Mouse (Mus musculus) limb, embryonic 13.5 days (tissue): Measurements from ENCODE around the gene Tvp23a. TPM values are rescaled to one million over a fixed set of nuclear protein-coding genes. Genes with fewer than 3 reads are reported as not detected.

Experiments used
- ATAC-seq: fragments of 200-750 bp; cut with Nextera tagmentation; 2 replicates; pipeline ENCODE4 v1.8.0; 2017; ENCODE audit warnings: low read depth, moderate number of reproducible peaks, moderate TSS enrichment; ENCODE audit not compliant: low FRiP score
- H3K27ac ChIP-seq: fragments of 300-500 bp; sonication (generic); 2 replicates; pipeline ENCODE4 v1.5.1; 2015; ENCODE audit warnings: inconsistent platforms, mild to moderate bottlenecking, moderate library complexity
- H3K27me3 ChIP-seq: fragments of 300-500 bp; sonication (generic); 2 replicates; pipeline ENCODE4 v1.6.1; 2015; ENCODE audit warnings: mild to moderate bottlenecking, inconsistent platforms
- H3K36me3 ChIP-seq: fragments of 300-500 bp; sonication (generic); 2 replicates; pipeline ENCODE4 v1.6.1; 2015; ENCODE audit warnings: inconsistent platforms, mild to moderate bottlenecking, moderate library complexity
- H3K4me1 ChIP-seq: fragments of 300-500 bp; sonication (generic); 2 replicates; pipeline ENCODE4 v1.6.1; 2015; ENCODE audit warnings: inconsistent platforms
- H3K4me2 ChIP-seq: fragments of 300-500 bp; sonication (generic); replicated peaks from 2 replicates; pipeline ENCODE4 v1.6.1; 2015; ENCODE audit warnings: inconsistent platforms, mild to moderate bottlenecking, moderate library complexity
- H3K4me3 ChIP-seq: fragments of 300-500 bp; sonication (generic); 2 replicates; pipeline ENCODE4 v1.5.1; 2015; ENCODE audit warnings: moderate library complexity, mild to moderate bottlenecking, inconsistent platforms
- H3K9ac ChIP-seq: fragments of 300-500 bp; sonication (generic); 2 replicates; pipeline ENCODE4 v1.6.1; 2015; ENCODE audit warnings: mild to moderate bottlenecking, inconsistent platforms
- H3K9me3 ChIP-seq: fragments of 300-500 bp; sonication (generic); 2 replicates; pipeline ENCODE4 v1.6.1; 2016; ENCODE audit warnings: inconsistent platforms
- WGBS: fragments of 180-500 bp; shearing (Covaris S2); methylation state at CpG from one replicate; pipeline ENCODE4 v1.1.7; 2015; 5-methylcytosine and 5-hydroxymethylcytosine counted together
- polyA plus RNA-seq: library from polyadenylated mRNA; unstranded; fragments of >200 nt; fragmentation: Nextera tagmentation; extraction: Ambion mirVana; gene quantifications from 2 replicates; pipeline ENCODE4 v1.2.1, GENCODE M21; 2015

Tvp23a gene
- polyA plus RNA-seq, 1 experiment from 2014 or later, result 22.5 TPM

- WGBS, result 87% methylated on average over 9 of the region's 9 CpGs
- peaks cover 28% of the 10 kb centered on the region for H3K4me1 ChIP-seq
- H3K36me3 ChIP-seq, result no peaks in the 10 kb centered on the region
- no peak for ATAC-seq
- no peaks in the 10 kb centered on the region for H3K27me3 ChIP-seq
- H3K4me3 ChIP-seq, result no peak overlapping the region
- H3K4me2 ChIP-seq, result no peak overlapping the region
- H3K9ac ChIP-seq, result no peak overlapping the region
- no peaks in the 10 kb centered on the region for H3K9me3 ChIP-seq
- no peak overlapping the region for H3K27ac ChIP-seq
Measured at GRCm38 (mm10) chr16:10448931-10449330, 1.8 kb upstream of the Tvp23a start.

- WGBS, result 45% methylated on average over 2 of the region's 2 CpGs
- Histone ChIP-seq H3K9ac (peak overlapping the region; percentile 67), H3K4me1 (peaks cover 28% of the 10 kb centered on the region), H3K9me3 (no peaks in the 10 kb centered on the region), H3K4me2 (peak overlapping the region; percentile 88), H3K36me3 (no peaks in the 10 kb centered on the region), H3K27ac (peak overlapping the region; percentile 72), H3K27me3 (no peaks in the 10 kb centered on the region), H3K4me3 (peak overlapping the region; percentile 59)
- no peak for ATAC-seq
Measured at GRCm38 (mm10) chr16:10447781-10448180, 619 bp upstream of the Tvp23a start.

GRCm38 (mm10) chr16:10446573-10447263 is 444 bp downstream of the Tvp23a start:
- Histone ChIP-seq H3K36me3 (no peaks in the 10 kb centered on the region), H3K27ac (no peak overlapping the region; the same call in 1 of the 2 replicates), H3K27me3 (no peaks in the 10 kb centered on the region), H3K9ac (peak overlapping the region; percentile 67), H3K9me3 (no peaks in the 10 kb centered on the region), H3K4me2 (peak overlapping the region; percentile 88), H3K4me1 (peaks cover 28% of the 10 kb centered on the region), H3K4me3 (peak overlapping the region; percentile 59)
- peak; percentile 63; the same call in 1 of the 2 replicates for ATAC-seq
- whole genome bisulfite sequencing, result 23% methylated on average over 13 of the region's 13 CpGs

GRCm38 (mm10) chr16:10443723-10444122 is 3.4 kb downstream of the Tvp23a start:
- no peaks in the 10 kb centered on the region for H3K9me3 ChIP-seq
- H3K4me2 ChIP-seq, result no peak overlapping the region
- no peak overlapping the region for H3K9ac ChIP-seq
- H3K36me3 ChIP-seq, result peaks cover under 1% of the 10 kb centered on the region
- no peaks in the 10 kb centered on the region for H3K27me3 ChIP-seq
- H3K4me1 ChIP-seq, result peaks cover 28% of the 10 kb centered on the region
- no peak for ATAC-seq
- no peak overlapping the region for H3K27ac ChIP-seq
- no peak overlapping the region for H3K4me3 ChIP-seq

- Histone ChIP-seq H3K27me3 (no peaks in the 10 kb centered on the region), H3K27ac (no peak overlapping the region), H3K4me2 (no peak overlapping the region), H3K4me1 (peaks cover 16% of the 10 kb centered on the region), H3K4me3 (no peak overlapping the region), H3K36me3 (peaks cover 10% of the 10 kb centered on the region), H3K9me3 (no peaks in the 10 kb centered on the region), H3K9ac (no peak overlapping the region)
- 86% methylated on average over 4 of the region's 4 CpGs for WGBS
- no peak for ATAC-seq
Measured at GRCm38 (mm10) chr16:10441761-10442160, 5.4 kb downstream of the Tvp23a start.

- WGBS, result 81% methylated on average over 6 of the region's 6 CpGs
- Histone ChIP-seq H3K27ac (no peak overlapping the region), H3K4me2 (no peak overlapping the region), H3K27me3 (no peaks in the 10 kb centered on the region), H3K9me3 (no peaks in the 10 kb centered on the region), H3K4me3 (no peak overlapping the region), H3K4me1 (peaks cover 12% of the 10 kb centered on the region), H3K9ac (no peak overlapping the region), H3K36me3 (peaks cover 10% of the 10 kb centered on the region)
- ATAC-seq, result no peak
Measured at GRCm38 (mm10) chr16:10441328-10441727, 5.8 kb downstream of the Tvp23a start.

- H3K27me3 ChIP-seq, result no peaks in the 10 kb centered on the region
- 87% methylated on average over 5 of the region's 5 CpGs for WGBS
- no peaks in the 10 kb centered on the region for H3K9me3 ChIP-seq
- H3K36me3 ChIP-seq, result peaks cover 10% of the 10 kb centered on the region
- no peak for ATAC-seq
- no peak overlapping the region for H3K27ac ChIP-seq
- no peak overlapping the region for H3K4me2 ChIP-seq
- no peak overlapping the region for H3K4me3 ChIP-seq
- no peaks in the 10 kb centered on the region for H3K4me1 ChIP-seq
- H3K9ac ChIP-seq, result no peak overlapping the region
Measured at GRCm38 (mm10) chr16:10438055-10438454, 9.1 kb downstream of the Tvp23a start.

- Histone ChIP-seq H3K4me2 (no peak overlapping the region), H3K4me1 (no peaks in the 10 kb centered on the region), H3K4me3 (no peak overlapping the region), H3K9me3 (no peaks in the 10 kb centered on the region), H3K27ac (no peak overlapping the region), H3K36me3 (peaks cover 15% of the 10 kb centered on the region), H3K9ac (no peak overlapping the region), H3K27me3 (no peaks in the 10 kb centered on the region)
- 82% methylated on average over 6 of the region's 6 CpGs for WGBS
- no peak for ATAC-seq
Measured at GRCm38 (mm10) chr16:10436166-10436565, 11.0 kb downstream of the Tvp23a start.

- WGBS, result 88% methylated on average over 5 of the region's 5 CpGs
- no peak overlapping the region for H3K27ac ChIP-seq
- H3K27me3 ChIP-seq, result no peaks in the 10 kb centered on the region
Measured at GRCm38 (mm10) chr16:10433344-10433743, 13.8 kb downstream of the Tvp23a start.

GRCm38 (mm10) chr16:10432387-10432786 is 14.8 kb downstream of the Tvp23a start:
- H3K9me3 ChIP-seq, result no peaks in the 10 kb centered on the region
- H3K27ac ChIP-seq, result no peak overlapping the region
- H3K4me3 ChIP-seq, result no peak overlapping the region
- WGBS, result 87% methylated on average over 4 of the region's 4 CpGs
- no peak overlapping the region for H3K4me2 ChIP-seq
- H3K36me3 ChIP-seq, result peaks cover 10% of the 10 kb centered on the region
- H3K9ac ChIP-seq, result no peak overlapping the region
- H3K4me1 ChIP-seq, result no peaks in the 10 kb centered on the region
- no peaks in the 10 kb centered on the region for H3K27me3 ChIP-seq
- ATAC-seq, result no peak

More at GRCm38 (mm10) chr16:10433344-10433743, 13.8 kb downstream of the Tvp23a start:
- Histone ChIP-seq H3K36me3 (peaks cover 14% of the 10 kb centered on the region; the same call in 1 of the 2 replicates), H3K4me1 (no peaks in the 10 kb centered on the region), H3K9me3 (no peaks in the 10 kb centered on the region), H3K4me3 (no peak overlapping the region), H3K9ac (no peak overlapping the region), H3K4me2 (no peak overlapping the region)
- no peak for ATAC-seq

- H3K4me3 ChIP-seq, result no peak overlapping the region
- H3K9ac ChIP-seq, result no peak overlapping the region
- WGBS, result 74% methylated on average over 1 of the region's 1 CpGs
- H3K4me1 ChIP-seq, result no peaks in the 10 kb centered on the region
- peaks cover 15% of the 10 kb centered on the region for H3K36me3 ChIP-seq
- no peaks in the 10 kb centered on the region for H3K27me3 ChIP-seq
- H3K9me3 ChIP-seq, result no peaks in the 10 kb centered on the region
- no peak overlapping the region for H3K4me2 ChIP-seq
- ATAC-seq, result no peak
- no peak overlapping the region for H3K27ac ChIP-seq
Measured at GRCm38 (mm10) chr16:10431911-10432310, 15.3 kb downstream of the Tvp23a start.

GRCm38 (mm10) chr16:10420447-10421054 is 26.6 kb downstream of the Tvp23a start:
- peaks cover 99% of the 10 kb centered on the region for H3K36me3 ChIP-seq
- no peak overlapping the region for H3K4me2 ChIP-seq
- H3K9me3 ChIP-seq, result no peaks in the 10 kb centered on the region
- ATAC-seq, result no peak
- H3K27me3 ChIP-seq, result no peaks in the 10 kb centered on the region
- no peak overlapping the region for H3K27ac ChIP-seq
- 90% methylated on average over 9 of the region's 9 CpGs for WGBS
- H3K4me1 ChIP-seq, result no peaks in the 10 kb centered on the region
- H3K4me3 ChIP-seq, result no peak overlapping the region
- no peak overlapping the region for H3K9ac ChIP-seq
